Mouse (Mus musculus) G1E (cell line): ENCODE data around the gene Serping1.

Source experiments
- CTCF ChIP-seq: IDR thresholded peaks from 2 replicates; pipeline ENCODE4 v1.5.1; 2012; ENCODE audit warnings: low read depth, low read length, inconsistent platforms, mixed read lengths
- GATA1 ChIP-seq: IDR thresholded peaks from 2 replicates; pipeline ENCODE4 v1.6.1; 2012; ENCODE audit warnings: borderline replicate concordance, low read length, inconsistent platforms, mixed read lengths
- POLR2AphosphoS5 ChIP-seq: IDR thresholded peaks from 2 replicates; pipeline ENCODE4 v1.6.1; 2012; ENCODE audit warnings: low read depth, low read length, inconsistent platforms; ENCODE audit not compliant: insufficient replicate concordance
- TAL1 ChIP-seq: conservative IDR thresholded peaks from 2 replicates; pipeline ENCODE4 v1.6.1; 2012; ENCODE audit warnings: low read depth, low read length, inconsistent platforms, mixed read lengths

GRCm38 (mm10) chr2:84716423-84717355 lies 58.6 kb downstream of the Serping1 start:
- TF ChIP-seq POLR2AphosphoS5, result no peak
- TF ChIP-seq TAL1, result no peak
- no peak for TF ChIP-seq CTCF
- TF ChIP-seq GATA1, result no peak
